Mouse (Mus musculus) adrenal gland, postnatal 36 days (tissue): ENCODE data around the gene Mrpl33. TPM values are rescaled to one million over a fixed set of nuclear protein-coding genes. Genes with fewer than 3 reads are reported as not detected.
A peak's percentile ranks its signal among the peaks of the same experiment; 100 is the strongest.

ENCODE experiments used
- DNase-seq, 2 experiments: peaks; one replicate each; pipeline ENCODE4 v3.0.0; 2021; ENCODE audit warnings: mixed read lengths in 1 of 2
- total RNA-seq, 2 experiments: library from RNA; stranded (reverse); gene quantifications; 2 replicates each; pipeline ENCODE4 v1.2.3; 2021

Gene Mrpl33
- total RNA-seq, 2 experiments from 2014 or later, result 292 to 420 TPM

DNA sequence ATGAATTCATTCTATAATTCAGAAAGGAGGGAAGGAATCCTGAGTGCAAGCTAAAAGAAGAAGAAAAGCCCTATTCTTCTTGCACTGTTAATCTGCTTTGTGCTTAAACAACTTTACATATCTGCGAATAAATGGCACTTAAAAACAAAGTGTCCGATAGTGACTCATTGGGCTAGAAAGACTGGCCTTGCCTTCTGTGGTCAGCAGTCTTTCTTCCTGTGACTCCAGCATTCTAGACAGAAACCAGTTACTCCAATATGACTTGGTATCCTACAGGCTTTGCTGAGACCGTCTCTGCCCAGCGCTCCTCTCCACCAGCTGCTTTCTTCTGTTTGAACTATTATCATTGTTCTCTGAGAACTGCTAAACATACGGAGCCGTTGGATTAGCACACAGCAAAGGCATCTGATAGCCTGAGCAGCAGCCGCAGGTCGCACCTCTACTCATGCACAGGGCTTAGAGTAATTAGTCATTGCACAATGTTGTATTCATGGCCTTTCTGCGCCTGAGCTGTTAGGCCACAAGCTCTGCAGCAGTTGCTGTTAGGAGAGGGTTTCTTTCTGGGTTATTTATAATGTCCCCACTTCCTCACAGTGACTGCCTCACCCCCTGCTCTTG is 40.0 kb downstream of the Mrpl33 start:
- DNase-seq, result peak in 1 of 2 experiments; percentile 21

DNA sequence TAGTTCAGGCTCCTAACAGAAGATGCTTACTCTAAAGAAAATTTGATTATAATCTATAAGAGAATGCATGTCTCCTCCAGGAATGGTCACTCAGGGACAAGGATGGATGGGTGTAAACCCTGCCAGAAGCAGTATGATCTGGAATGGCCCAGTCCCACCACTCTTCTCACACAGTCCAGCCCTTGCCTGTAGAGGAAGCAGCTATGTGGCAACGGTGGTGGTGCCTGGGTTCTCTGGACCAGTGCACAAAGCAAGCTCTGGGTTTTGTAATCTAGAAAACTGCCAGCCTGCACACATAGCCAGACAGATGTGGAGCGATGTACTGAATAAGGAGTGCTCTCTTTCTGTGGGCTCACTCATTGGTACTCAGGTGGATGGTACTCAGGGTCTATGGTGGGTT is 43.8 kb downstream of the Mrpl33 start:
- DNase-seq, result no peak

DNA sequence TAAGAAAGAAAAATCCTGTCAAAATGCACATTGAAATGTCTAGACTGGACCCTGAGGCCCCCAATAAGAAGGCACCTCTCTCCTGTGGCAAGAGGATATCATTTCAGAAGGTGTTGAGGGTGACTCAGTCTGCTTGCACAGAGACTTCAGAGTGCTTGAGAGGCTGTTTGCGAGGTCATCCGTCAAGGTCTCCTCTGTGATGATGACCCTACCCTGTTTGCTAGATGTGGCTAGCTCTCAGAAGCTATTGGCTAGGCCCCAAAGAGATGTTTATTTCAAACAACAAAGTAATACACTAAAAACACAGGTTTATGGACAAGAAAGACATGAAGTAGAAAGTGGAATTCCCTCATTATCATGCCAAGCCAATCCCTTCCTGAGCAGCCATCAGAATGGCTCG is 45.6 kb downstream of the Mrpl33 start:
- DNase-seq, result no peak

- DNase-seq, result no peak
Observed at GRCm38 (mm10) chr5:31644272-31644671, 47.5 kb downstream of the Mrpl33 start.

DNA sequence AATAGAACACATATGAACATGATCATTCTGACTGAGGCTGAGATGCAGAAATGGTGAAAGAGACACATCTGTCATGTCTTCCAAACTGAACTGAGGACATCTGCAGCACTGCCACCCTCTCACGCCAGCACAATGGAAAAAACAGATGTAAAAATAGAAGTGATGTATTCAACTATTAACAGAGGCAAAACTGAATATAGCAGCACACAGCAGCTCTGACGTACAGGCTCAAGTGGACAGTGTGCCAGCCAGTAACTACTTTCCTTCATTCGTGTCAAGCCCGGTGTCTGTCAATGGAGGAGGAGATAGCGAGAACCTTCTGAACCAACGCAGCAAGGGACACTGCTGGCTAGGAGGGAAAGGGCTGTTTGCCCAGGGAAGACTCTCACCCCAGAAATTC is 48.1 kb downstream of the Mrpl33 start:
- DNase-seq, result no peak

- no peak for DNase-seq
Observed at GRCm38 (mm10) chr5:31645798-31646197, 49.1 kb downstream of the Mrpl33 start.

- no peak for DNase-seq
Observed at GRCm38 (mm10) chr5:31646574-31646973, 49.8 kb downstream of the Mrpl33 start.

DNA sequence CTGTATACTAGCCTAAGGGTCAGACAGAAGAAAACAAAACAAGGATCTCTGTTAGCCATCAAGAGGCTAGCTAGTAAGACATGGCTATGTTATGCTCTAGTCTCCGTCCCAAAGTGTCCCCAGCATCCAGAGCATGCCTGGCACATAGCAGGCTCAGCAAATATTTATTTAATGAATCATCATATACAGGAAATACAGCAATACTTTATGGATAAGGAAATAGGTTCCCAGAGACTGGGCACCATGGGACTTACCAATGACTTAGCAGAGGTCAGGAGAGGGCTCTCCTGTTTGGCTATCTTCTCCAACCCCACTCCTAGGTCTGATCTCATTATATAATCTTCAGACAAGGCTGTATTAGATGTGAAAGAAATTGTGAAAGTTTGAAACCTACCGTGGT is 50.6 kb downstream of the Mrpl33 start:
- no peak for DNase-seq

DNA sequence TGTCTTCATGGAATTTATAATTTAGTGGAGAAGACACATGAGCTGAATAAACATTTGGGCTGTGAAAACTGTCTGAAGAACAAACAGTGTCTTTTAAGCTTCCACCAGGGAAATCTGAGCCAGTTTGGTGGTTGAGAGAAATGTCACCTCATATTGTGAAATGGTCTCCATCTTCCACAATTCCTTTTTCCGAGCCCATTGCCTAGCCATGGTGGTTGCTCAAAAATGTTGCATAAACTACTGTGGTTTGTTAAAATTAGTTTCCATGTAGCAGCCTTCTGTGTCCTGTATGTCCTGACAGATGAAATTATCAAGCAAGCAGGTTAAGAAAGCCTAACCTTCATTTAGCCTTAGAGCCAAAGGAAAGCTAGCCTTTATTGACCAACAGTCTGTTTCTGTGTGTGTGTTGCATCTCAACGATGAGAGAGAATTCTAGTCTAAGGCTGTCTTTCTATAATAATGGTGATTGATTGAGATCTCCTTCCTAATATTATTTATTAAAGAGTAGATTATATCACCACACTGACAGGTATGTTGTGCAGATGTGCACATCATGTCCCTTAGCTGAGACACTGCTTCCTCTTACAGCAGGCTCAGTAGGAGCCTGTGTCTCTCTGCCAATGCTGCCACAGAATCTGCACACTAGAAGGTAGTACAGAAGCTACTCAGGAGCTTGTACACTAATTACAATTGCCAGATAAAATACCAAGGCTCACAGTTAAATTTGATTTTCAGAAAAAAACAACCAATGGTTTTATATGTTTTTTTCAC is 54.0 kb downstream of the Mrpl33 start:
- DNase-seq, result no peak

DNA sequence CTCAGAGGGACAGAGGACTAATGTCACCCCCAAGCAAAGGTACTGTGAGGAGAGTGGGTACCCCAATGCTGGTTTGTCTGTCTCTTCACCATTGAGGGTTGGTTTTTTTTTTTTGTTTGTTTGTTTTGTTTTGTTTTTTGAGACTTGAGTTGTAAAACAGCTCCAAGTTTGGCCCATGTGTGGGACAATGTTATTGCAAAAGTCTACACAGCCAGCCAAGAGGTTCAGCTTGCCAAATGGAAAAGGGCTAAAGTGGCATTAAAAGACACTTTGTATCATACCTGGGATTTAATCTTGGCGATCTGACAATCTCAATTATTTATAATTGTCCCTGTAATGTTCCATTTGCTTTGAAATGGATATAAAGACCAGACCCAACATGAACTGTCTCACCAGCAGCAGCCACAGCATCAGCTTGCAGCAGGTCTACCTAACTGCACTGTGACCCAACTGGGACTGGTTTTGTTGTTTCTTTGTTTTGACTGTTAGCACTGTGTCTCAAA is 59.0 kb downstream of the Mrpl33 start:
- DNase-seq, result no peak

DNA sequence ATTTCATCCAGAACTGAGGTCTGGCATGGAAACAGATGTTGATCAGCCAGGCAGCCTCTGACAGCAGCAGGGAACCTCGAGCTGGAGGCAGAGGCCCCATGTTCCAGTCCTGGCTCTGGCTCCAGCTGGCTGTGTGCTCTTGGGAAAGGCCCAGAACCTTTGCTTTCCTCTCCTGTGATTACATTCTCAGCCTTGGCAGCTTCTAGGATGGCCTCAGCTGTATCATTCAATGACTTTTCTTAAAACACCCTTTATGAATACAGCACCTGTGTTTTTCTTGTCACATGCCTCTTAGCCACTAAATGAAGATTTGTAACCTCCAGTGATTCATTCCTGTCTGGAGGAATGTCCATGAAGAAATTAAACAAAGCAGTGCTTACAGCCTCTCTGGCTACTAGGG is 69.4 kb downstream of the Mrpl33 start:
- DNase-seq, result no peak

GRCm38 (mm10) chr5:31668325-31668968 is 71.7 kb downstream of the Mrpl33 start:
- no peak for DNase-seq

DNA sequence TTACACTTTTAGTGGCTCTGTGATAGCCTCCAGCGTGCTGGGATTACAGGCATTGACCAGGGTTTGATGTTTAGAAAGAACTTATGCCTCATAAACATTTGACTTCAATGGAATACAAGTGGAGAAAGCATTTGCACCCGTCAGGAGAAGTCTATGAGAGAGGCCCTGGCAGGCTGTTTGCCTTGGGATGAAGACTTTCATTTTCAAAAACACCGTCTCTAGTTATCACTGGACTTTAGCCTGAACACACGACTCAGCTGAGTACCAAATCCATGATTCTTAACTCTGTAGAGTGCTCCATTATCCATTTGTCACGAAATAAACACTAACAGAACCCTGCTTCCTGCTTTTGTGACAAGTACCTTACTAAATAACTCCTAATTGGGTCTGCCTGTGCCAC is 73.2 kb downstream of the Mrpl33 start:
- no peak for DNase-seq

DNA sequence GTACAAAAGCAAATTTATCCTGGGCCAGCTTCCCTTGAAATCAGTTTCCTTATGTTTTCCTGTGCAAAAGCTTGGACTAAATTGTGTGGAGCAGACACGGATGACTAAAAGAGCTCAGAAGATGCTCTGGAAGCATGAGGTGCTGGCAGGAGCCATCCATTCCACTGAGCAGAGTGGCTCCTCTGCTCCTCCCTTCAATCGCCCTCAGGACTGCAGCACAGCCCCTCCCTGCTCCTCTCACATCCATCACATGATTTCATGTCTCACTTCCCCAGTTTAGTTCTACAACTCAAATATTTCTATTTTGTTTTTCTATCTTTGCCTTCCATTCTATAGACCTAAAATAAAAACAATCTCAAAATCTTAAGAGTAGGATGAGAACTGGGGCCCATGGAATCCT is 74.4 kb downstream of the Mrpl33 start:
- no peak for DNase-seq

DNA sequence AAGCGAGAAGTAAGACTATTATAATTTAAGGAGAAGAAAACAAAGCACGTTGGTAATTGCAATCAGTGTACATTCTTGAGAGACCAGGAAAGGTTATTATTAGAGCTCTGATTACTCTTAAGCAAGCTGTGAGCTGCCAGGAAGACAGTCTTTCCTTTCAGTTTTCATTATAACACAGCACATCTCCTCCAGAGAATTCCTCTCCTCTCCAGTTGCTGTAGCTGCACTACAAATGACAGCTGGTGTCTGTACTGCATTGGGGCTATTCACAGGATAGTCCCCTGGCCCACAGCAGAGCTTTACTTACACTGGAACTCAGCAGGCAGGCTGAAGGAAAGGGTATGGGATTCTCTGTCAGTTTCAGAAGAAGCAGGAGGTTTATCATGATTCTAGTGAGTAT is 76.7 kb downstream of the Mrpl33 start:
- no peak for DNase-seq

- no peak for DNase-seq
Observed at GRCm38 (mm10) chr5:31678000-31678399, 81.3 kb downstream of the Mrpl33 start.

GRCm38 (mm10) chr5:31680183-31680582 is 83.4 kb downstream of the Mrpl33 start:
- DNase-seq, result no peak

- DNase-seq, result no peak
Observed at GRCm38 (mm10) chr5:31682305-31682704, 85.6 kb downstream of the Mrpl33 start.

GRCm38 (mm10) chr5:31686040-31686439 is 89.3 kb downstream of the Mrpl33 start:
- no peak for DNase-seq

- DNase-seq, result no peak
Observed at GRCm38 (mm10) chr5:31687972-31688371, 91.2 kb downstream of the Mrpl33 start.

GRCm38 (mm10) chr5:31693191-31693590 is 96.5 kb downstream of the Mrpl33 start:
- no peak for DNase-seq

DNA sequence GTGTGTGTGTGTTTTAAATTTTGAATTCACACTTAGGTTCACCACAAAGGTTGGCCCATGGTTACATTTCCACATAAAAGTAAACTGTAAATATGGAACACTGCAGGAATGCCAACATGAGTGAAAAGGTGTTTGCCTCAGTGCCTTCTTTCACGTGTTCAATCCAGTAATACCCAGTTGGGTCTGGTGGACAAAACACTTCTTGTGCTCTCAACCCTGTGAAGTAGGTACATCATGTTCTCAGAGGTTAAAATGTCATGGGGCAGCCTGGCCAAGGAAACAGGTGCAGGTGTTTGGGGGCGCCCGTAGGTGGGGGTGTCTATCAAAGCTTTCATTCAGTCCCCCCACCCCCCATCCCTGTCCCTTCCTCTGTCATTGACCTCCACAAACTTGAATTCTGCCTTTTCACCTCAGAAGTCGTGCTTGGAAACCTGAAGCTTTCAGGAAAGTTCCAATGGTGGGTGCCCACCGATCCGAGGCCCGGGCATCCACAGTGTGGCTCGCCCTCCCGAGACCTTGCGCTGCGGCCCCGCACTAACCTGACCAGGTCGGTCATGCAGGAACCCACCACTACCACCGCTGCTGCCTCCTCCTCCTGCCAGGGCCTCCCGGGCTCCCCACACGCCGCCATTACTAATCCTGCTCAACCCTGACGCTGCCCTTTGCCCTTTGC is 100.4 kb downstream of the Mrpl33 start, which contains the start of gene Rbks:
Gene Rbks (minus strand): TSS at position 657 of the 673 bp plus-strand sequence.
- no peak for DNase-seq
